Mouse (Mus musculus): ENCODE results near the gene Aip. TPM values are rescaled to one million over a fixed set of nuclear protein-coding genes. Genes with fewer than 3 reads are reported as not detected.
"Not testable (repeated sequence)": the region's sequence is repeated elsewhere in the genome, so short reads cannot be mapped to it uniquely, and the experiment has no call there.

The Aip gene
- polyA plus RNA-seq, 1 experiment from 2014 or later = 87.5 TPM

DNA sequence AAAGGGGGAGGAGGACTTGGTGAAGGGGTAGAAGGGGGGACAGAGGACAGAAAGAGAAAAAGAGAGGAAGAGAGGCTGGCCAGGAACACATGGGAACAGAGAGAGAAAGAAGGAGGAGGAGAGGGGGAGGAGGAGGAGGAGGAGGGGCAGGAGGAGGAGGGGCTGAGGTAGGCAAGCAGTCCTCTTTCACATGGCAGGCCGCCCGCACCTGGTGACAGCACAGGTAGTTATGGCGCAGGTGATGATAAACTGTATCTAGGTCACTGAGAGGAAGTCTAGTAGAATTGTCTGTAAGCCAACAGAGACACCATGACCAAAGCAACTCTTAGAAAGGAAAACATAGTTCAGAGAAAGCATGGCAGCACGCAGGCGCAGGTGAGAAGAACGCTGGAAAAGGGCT is 54.3 kb downstream of the Aip start:
- H3K27me3 ChIP-seq (ENCODE audit: control insufficient read depth, insufficient read depth, low read length) = no peaks in the 10 kb centered on the region
- H3K27ac ChIP-seq (ENCODE audit: low read length) = no peak overlapping the region
- no peak overlapping the region for H3K9ac ChIP-seq (ENCODE audit: low read length)
- no peaks in the 10 kb centered on the region for H3K36me3 ChIP-seq (ENCODE audit: control insufficient read depth, insufficient read depth)
- H3K4me2 ChIP-seq (ENCODE audit: low read depth, low read length) = no peak overlapping the region
- no peak overlapping the region for H3K4me3 ChIP-seq (ENCODE audit: low read length)
- no peaks in the 10 kb centered on the region for H3K4me1 ChIP-seq (ENCODE audit: control insufficient read depth, insufficient read depth, low read length)
- no peak for ATAC-seq (replicated peaks; ENCODE audit: extremely low read depth, insufficient read depth, low FRiP score)
- no peaks in the 10 kb centered on the region for H3K9me3 ChIP-seq (replicated peaks; ENCODE audit: control insufficient read depth, low read length)
- 88% methylated on average over 6 of the region's 6 CpGs for whole genome bisulfite sequencing

DNA sequence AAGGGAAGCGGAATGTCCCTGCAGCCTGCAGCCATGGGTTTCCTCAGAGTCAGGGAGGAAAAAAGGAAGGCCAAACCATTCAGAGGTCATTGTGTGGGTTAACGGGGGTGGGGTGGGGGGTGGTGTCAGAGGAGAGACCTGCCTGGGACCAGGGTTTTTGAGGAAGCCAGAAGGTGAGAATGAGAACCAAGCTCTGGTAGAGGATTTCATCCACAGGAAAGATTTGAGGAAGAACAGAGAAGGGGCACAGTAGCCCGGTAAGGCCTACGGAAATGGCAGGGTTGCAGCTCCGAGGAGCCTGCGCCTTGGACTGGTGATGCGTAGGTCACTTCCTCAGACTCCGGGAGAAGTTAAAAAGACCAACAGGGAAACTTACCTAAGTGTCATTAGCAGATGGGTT is 54.9 kb downstream of the Aip start:
- Histone ChIP-seq H3K36me3 (ENCODE audit: control insufficient read depth, insufficient read depth) (no peaks in the 10 kb centered on the region), H3K9me3 (replicated peaks; ENCODE audit: control insufficient read depth, low read length) (no peaks in the 10 kb centered on the region), H3K27me3 (ENCODE audit: control insufficient read depth, insufficient read depth, low read length) (no peaks in the 10 kb centered on the region), H3K4me2 (ENCODE audit: low read depth, low read length) (no peak overlapping the region), H3K4me3 (ENCODE audit: low read length) (no peak overlapping the region), H3K4me1 (ENCODE audit: control insufficient read depth, insufficient read depth, low read length) (no peaks in the 10 kb centered on the region), H3K27ac (ENCODE audit: low read length) (no peak overlapping the region), H3K9ac (ENCODE audit: low read length) (no peak overlapping the region)
- WGBS = 76% methylated on average over 8 of the region's 8 CpGs
- no peak for ATAC-seq (replicated peaks; ENCODE audit: extremely low read depth, insufficient read depth, low FRiP score)

DNA sequence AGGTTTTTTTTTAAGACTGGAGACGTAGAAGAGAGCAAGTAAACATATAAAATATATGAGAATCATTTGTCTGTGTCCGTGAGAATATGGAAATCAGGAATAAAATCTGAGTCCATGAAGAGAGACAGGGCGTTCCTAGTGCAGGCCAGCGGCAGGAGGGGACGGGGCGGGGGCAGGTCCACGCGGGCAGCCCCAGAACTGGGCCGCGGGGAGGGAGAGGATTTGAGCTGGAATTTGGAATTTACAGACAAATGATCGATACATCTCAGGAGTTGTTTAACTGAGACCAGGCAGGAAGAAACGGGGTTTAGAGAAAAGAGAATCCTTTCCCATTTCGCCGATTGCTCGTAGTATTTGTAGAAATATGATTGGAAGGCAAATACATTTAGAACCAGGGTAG is 55.3 kb downstream of the Aip start:
- H3K36me3 ChIP-seq (ENCODE audit: control insufficient read depth, insufficient read depth) = no peaks in the 10 kb centered on the region
- H3K4me3 ChIP-seq (ENCODE audit: low read length) = no peak overlapping the region
- no peaks in the 10 kb centered on the region for H3K4me1 ChIP-seq (ENCODE audit: control insufficient read depth, insufficient read depth, low read length)
- no peak for ATAC-seq (replicated peaks; ENCODE audit: extremely low read depth, insufficient read depth, low FRiP score)
- no peak overlapping the region for H3K4me2 ChIP-seq (ENCODE audit: low read depth, low read length)
- 77% methylated on average over 15 of the region's 15 CpGs for WGBS
- H3K27me3 ChIP-seq (ENCODE audit: control insufficient read depth, insufficient read depth, low read length) = no peaks in the 10 kb centered on the region
- no peak overlapping the region for H3K9ac ChIP-seq (ENCODE audit: low read length)
- H3K9me3 ChIP-seq (replicated peaks; ENCODE audit: control insufficient read depth, low read length) = no peaks in the 10 kb centered on the region
- H3K27ac ChIP-seq (ENCODE audit: low read length) = no peak overlapping the region

DNA sequence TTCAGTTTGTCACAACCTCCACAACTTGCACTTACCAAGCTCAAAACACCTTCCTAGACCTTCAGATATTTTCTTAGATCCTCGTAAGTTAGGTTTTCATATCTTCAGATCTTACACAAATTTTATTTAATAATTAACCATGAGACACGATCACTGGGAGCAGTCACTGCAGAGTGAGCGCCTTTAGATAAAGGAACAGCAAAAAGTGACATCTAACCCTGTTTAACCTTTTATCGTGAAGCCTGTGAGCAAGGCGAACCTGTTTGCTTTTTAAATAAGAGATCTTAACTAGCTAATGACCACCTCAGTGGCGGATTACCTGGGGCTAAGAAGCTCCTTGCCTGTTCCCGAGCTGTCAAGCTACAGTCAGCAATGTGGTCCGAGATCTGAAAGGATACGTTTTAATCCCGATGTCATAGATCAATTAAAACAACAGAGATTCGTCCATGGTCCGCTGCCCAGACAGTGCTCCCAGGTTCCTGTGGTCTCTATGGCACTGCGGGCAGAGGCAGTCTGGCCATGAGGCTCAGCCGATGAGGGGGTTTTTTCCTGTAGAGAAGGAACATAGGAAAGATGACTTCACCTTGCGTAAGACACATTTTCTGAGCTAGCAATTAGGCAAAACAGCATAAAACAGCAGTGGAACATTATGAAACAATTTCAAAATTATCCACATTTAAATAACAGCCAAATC is 56.8 kb downstream of the Aip start:
- no peaks in the 10 kb centered on the region for H3K27me3 ChIP-seq (ENCODE audit: control insufficient read depth, insufficient read depth, low read length)
- H3K9ac ChIP-seq (ENCODE audit: low read length) = no peak overlapping the region
- no peaks in the 10 kb centered on the region for H3K4me1 ChIP-seq (ENCODE audit: control insufficient read depth, insufficient read depth, low read length)
- no peaks in the 10 kb centered on the region for H3K36me3 ChIP-seq (ENCODE audit: control insufficient read depth, insufficient read depth)
- H3K27ac ChIP-seq (ENCODE audit: low read length) = no peak overlapping the region
- 72% methylated on average over 15 of the region's 15 CpGs for WGBS
- H3K9me3 ChIP-seq (replicated peaks; ENCODE audit: control insufficient read depth, low read length) = no peaks in the 10 kb centered on the region
- H3K4me3 ChIP-seq (ENCODE audit: low read length) = no peak overlapping the region
- ATAC-seq (replicated peaks; ENCODE audit: extremely low read depth, insufficient read depth, low FRiP score) = no peak
- H3K4me2 ChIP-seq (ENCODE audit: low read depth, low read length) = no peak overlapping the region

DNA sequence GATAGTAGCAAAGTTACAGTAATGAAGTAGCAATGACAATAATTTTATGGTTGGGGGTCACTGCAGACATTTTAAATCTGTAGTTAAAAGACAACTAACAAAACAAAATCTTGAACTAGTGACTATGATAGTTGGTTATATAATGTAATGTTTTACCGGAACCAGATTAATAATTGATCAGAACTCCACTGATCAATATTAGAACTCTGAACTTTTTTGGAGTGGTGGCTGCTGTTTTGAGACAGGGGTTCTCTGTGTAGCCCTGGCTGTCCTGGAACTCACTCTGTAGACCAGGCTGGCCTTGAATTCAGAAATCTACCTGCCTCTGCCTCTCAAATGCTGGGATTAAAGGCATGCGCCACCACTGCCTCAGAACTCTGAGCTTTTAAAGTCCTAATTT is 57.4 kb downstream of the Aip start:
- not testable (repeated sequence) for H3K27ac ChIP-seq (ENCODE audit: low read length); H3K27me3 ChIP-seq (ENCODE audit: control insufficient read depth, insufficient read depth, low read length); H3K4me3 ChIP-seq (ENCODE audit: low read length); H3K9me3 ChIP-seq (replicated peaks; ENCODE audit: control insufficient read depth, low read length); H3K4me1 ChIP-seq (ENCODE audit: control insufficient read depth, insufficient read depth, low read length); H3K36me3 ChIP-seq (ENCODE audit: control insufficient read depth, insufficient read depth); H3K9ac ChIP-seq (ENCODE audit: low read length); H3K4me2 ChIP-seq (ENCODE audit: low read depth, low read length); ATAC-seq (replicated peaks; ENCODE audit: extremely low read depth, insufficient read depth, low FRiP score)
- 91% methylated on average over 2 of the region's 2 CpGs for WGBS

DNA sequence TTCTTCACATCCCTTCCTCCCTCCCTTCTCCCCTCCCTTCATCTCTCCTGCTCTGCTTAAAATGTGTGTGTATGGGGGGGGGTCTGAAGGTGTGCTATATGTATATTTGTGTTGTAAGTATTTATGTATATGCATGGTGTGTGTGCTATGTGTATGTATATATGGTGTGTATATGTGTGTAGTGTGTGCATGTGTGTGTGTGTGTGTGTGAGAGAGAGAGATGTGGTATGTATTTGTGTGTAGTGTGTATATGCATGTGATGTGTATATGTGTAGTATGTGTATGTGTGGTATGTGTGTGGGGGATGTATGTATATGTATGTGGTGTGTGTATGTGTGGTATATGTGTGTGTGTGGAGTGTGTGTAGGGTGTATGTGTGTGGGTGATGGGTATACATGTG is 58.8 kb downstream of the Aip start:
- Histone ChIP-seq H3K4me1 (ENCODE audit: control insufficient read depth, insufficient read depth, low read length) (no peaks in the 10 kb centered on the region), H3K9me3 (replicated peaks; ENCODE audit: control insufficient read depth, low read length) (no peaks in the 10 kb centered on the region), H3K27ac (ENCODE audit: low read length) (no peak overlapping the region), H3K27me3 (ENCODE audit: control insufficient read depth, insufficient read depth, low read length) (no peaks in the 10 kb centered on the region), H3K36me3 (ENCODE audit: control insufficient read depth, insufficient read depth) (no peaks in the 10 kb centered on the region), H3K4me3 (ENCODE audit: low read length) (no peak overlapping the region), H3K9ac (ENCODE audit: low read length) (no peak overlapping the region), H3K4me2 (ENCODE audit: low read depth, low read length) (no peak overlapping the region)
- no peak for ATAC-seq (replicated peaks; ENCODE audit: extremely low read depth, insufficient read depth, low FRiP score)

DNA sequence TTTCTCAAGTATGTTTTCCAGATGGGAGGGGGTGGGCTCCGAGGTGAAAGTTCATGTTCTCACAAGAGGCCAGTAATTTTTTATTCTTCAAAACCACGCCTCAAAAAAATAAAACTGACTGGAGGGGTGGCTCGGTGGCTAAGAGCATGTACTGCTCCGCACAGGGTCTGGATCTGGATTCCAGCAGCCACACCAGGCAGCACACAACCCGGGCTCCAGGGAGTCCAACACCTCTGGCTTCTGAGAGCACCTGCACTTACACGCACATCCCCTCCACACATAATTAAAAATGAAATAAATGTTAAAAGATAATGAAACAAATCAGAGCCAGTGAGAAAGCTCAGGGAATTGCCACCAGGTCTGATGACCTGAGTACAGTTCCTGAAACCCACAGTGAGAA is 59.4 kb downstream of the Aip start:
- no peak for ATAC-seq (replicated peaks; ENCODE audit: extremely low read depth, insufficient read depth, low FRiP score)
- Histone ChIP-seq H3K4me1 (ENCODE audit: control insufficient read depth, insufficient read depth, low read length) (no peaks in the 10 kb centered on the region), H3K9ac (ENCODE audit: low read length) (no peak overlapping the region), H3K27ac (ENCODE audit: low read length) (no peak overlapping the region), H3K4me3 (ENCODE audit: low read length) (no peak overlapping the region), H3K9me3 (replicated peaks; ENCODE audit: control insufficient read depth, low read length) (no peaks in the 10 kb centered on the region), H3K4me2 (ENCODE audit: low read depth, low read length) (no peak overlapping the region), H3K27me3 (ENCODE audit: control insufficient read depth, insufficient read depth, low read length) (no peaks in the 10 kb centered on the region), H3K36me3 (ENCODE audit: control insufficient read depth, insufficient read depth) (no peaks in the 10 kb centered on the region)
- WGBS = 80% methylated on average over 6 of the region's 6 CpGs

DNA sequence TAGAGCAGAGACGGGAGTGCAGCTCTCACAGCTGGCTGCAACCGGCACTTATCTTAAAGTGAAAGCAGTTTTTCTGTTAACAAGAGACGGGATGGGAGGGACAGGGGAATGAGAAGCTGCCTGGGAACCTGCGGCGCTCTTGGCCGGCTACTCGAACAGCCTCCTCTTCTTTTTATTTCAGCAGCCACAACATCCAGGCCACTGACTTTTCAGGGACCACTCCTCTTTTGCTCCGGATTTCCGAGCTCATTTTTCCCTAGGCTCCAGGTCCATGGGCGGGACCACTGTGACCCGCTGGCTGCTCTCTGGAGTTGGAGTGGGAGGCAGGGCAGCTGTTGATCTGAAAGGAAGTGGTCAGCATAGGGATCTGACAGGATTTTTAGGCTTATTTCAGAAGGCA is 61.2 kb downstream of the Aip start:
- ATAC-seq (replicated peaks; ENCODE audit: extremely low read depth, insufficient read depth, low FRiP score); H3K27me3 ChIP-seq (ENCODE audit: control insufficient read depth, insufficient read depth, low read length); H3K9me3 ChIP-seq (replicated peaks; ENCODE audit: control insufficient read depth, low read length); H3K4me3 ChIP-seq (ENCODE audit: low read length); H3K36me3 ChIP-seq (ENCODE audit: control insufficient read depth, insufficient read depth); H3K27ac ChIP-seq (ENCODE audit: low read length); H3K9ac ChIP-seq (ENCODE audit: low read length); H3K4me1 ChIP-seq (ENCODE audit: control insufficient read depth, insufficient read depth, low read length): not testable (repeated sequence)
- H3K4me2 ChIP-seq (ENCODE audit: low read depth, low read length) = peak overlapping the region; percentile 38; the same call in 1 of the 2 replicates
- WGBS = no CpG with 5 or more reads among the region's 11 CpGs

Data from heart, embryonic 16.5 days (tissue).